Mouse (Mus musculus) intestine, embryonic 15.5 days (tissue): ENCODE measurements at regions not wholly inside any gene's neighbourhood (a gene's known extent, or its start where the extent isn't known, plus 50 kb on each side); places are given as distances from the start of the nearest gene placed in this dataset.
A peak's percentile ranks its signal among the peaks of the same experiment; 100 is the strongest.

Source experiments
- ATAC-seq: fragments of 200-750 bp; cut with Nextera tagmentation; 2 replicates; pipeline ENCODE4 v1.8.0; 2017; ENCODE audit warnings: moderate TSS enrichment, moderate library complexity
- H3K27ac ChIP-seq: fragments of 300-500 bp; sonication (generic); 2 replicates; pipeline ENCODE4 v1.5.1; 2015; ENCODE audit warnings: mild to moderate bottlenecking, inconsistent platforms
- H3K27me3 ChIP-seq: fragments of 300-500 bp; sonication (generic); replicated peaks from 2 replicates; pipeline ENCODE4 v1.6.1; 2015; ENCODE audit warnings: inconsistent platforms
- H3K36me3 ChIP-seq: fragments of 300-500 bp; sonication (generic); 2 replicates; pipeline ENCODE4 v1.6.1; 2015; ENCODE audit warnings: inconsistent platforms
- H3K4me1 ChIP-seq: fragments of 300-500 bp; sonication (generic); replicated peaks from 2 replicates; pipeline ENCODE4 v1.6.1; 2015; ENCODE audit warnings: inconsistent platforms
- H3K4me2 ChIP-seq: fragments of 300-500 bp; sonication (generic); replicated peaks from 2 replicates; pipeline ENCODE4 v1.6.1; 2015; ENCODE audit warnings: mild to moderate bottlenecking, inconsistent platforms
- H3K4me3 ChIP-seq: fragments of 300-500 bp; sonication (generic); replicated peaks from 2 replicates; pipeline ENCODE4 v1.5.1; 2015; ENCODE audit warnings: inconsistent platforms
- H3K9ac ChIP-seq: fragments of 300-500 bp; sonication (generic); 2 replicates; pipeline ENCODE4 v1.6.1; 2015; ENCODE audit warnings: inconsistent platforms
- H3K9me3 ChIP-seq: fragments of 300-500 bp; sonication (generic); 2 replicates; pipeline ENCODE4 v1.6.1; 2016; ENCODE audit warnings: inconsistent platforms
- WGBS: fragments of 180-500 bp; shearing (Covaris S2); methylation state at CpG from one replicate; pipeline ENCODE4 v1.1.7; 2015; 5-methylcytosine and 5-hydroxymethylcytosine counted together

GRCm38 (mm10) chr11:12521286-12521685 lies 56.5 kb upstream of the Cobl start:
- ATAC-seq = peak; percentile 41; the same call in 1 of the 2 replicates

GRCm38 (mm10) chr11:12516374-12516773 lies 51.6 kb upstream of the Cobl start:
- H3K27me3 ChIP-seq = no peaks in the 10 kb centered on the region
- H3K4me3 ChIP-seq = no peak overlapping the region
- H3K27ac ChIP-seq = no peak overlapping the region
- no peaks in the 10 kb centered on the region for H3K9me3 ChIP-seq
- H3K4me2 ChIP-seq = no peak overlapping the region
- H3K4me1 ChIP-seq = no peaks in the 10 kb centered on the region
- no peaks in the 10 kb centered on the region for H3K36me3 ChIP-seq
- 87% methylated on average over 2 of the region's 2 CpGs for WGBS
- ATAC-seq = no peak
- H3K9ac ChIP-seq = no peak overlapping the region

More at GRCm38 (mm10) chr11:12521286-12521685, 56.5 kb upstream of the Cobl start:
- Histone ChIP-seq H3K36me3 (no peaks in the 10 kb centered on the region), H3K9ac (no peak overlapping the region), H3K4me1 (no peaks in the 10 kb centered on the region), H3K4me2 (no peak overlapping the region), H3K9me3 (no peaks in the 10 kb centered on the region), H3K27ac (peak overlapping the region; percentile 54; the same call in 1 of the 2 replicates), H3K4me3 (no peak overlapping the region), H3K27me3 (no peaks in the 10 kb centered on the region)
- 41% methylated on average over 3 of the region's 3 CpGs for WGBS
